Mouse (Mus musculus): ENCODE measurements around the gene Ccdc9b.

Ccdc9b gene

DNA sequence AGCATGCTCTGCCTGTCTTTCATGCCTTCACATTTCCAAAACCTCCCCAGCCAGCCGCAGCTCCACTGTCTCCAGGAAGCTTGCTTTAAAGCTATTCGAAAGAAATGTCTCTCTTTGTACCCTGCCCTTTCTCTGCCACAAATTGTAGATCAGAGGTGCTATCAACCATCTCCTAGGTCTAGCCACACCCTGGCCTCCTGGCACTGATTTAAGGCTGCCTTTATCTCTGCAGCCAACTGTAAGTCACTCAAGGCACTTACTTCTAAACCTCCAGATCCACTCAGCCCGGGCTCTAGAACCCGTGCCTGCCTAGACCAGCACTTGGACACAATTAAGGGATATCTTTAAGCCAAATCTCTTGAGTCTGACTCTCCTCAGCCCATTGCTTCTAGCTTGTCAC lies 16.0 kb upstream of the Ccdc9b start:
- DNase-seq (ENCODE audit: low read depth, low spot score): no peak

DNA sequence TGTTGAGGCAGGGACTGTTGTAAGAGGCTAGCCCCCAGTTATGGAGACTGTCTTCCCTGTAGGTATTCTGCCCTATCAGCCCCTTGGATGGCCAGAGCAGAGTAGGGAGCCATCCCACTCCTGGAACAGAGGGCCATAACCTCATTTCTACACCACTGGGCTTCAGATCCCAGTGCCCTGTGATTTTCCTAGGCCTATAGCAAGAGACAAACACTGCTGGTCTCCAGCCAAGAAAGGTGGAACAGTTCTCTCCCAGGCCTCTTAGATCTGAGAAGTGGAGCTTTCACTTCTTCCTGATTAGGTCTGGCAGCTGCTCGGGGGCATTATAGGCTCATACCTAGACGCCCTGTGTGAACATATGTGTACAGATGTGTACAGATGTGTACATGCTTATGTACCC lies 13.8 kb upstream of the Ccdc9b start:
- no peak for DNase-seq (ENCODE audit: low read depth, low spot score)

GRCm38 (mm10) chr2:118775846-118776245 lies 13.4 kb upstream of the Ccdc9b start:
- DNase-seq (ENCODE audit: low read depth, low spot score): no peak

DNA sequence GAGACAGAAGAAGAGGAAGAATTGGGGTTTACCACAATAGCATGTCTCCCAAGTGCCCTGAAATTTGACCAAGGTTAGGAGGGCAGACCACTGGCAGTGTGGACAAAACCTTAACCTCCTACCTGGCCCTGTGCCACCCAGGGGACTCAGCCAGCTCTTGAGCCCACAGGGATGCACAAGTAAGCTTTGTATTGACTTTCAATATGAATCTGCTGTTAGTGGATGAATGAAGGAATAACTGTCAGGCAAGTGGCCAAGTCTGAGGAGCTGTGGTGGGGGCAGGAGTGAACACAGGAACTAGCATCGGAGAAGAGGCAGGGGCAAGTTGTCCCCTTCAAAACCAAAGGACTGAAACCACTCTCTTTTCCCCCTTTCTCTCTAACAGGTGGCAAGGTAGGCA lies 12.9 kb upstream of the Ccdc9b start:
- DNase-seq (ENCODE audit: low read depth, low spot score): no peak

- DNase-seq (ENCODE audit: low read depth, low spot score): no peak
These were observed 12.1 kb upstream of the Ccdc9b start for GRCm38 (mm10) chr2:118774536-118774935.

GRCm38 (mm10) chr2:118772158-118772874 lies 9.9 kb upstream of the Ccdc9b start, which contains the start of gene Phgr1:
Phgr1 (plus strand) TSS chr2:118772769.
- DNase-seq (ENCODE audit: low read depth, low spot score): no peak

- no peak for DNase-seq (ENCODE audit: low read depth, low spot score)
These were observed 3.9 kb upstream of the Ccdc9b start for GRCm38 (mm10) chr2:118766041-118767033.

DNA sequence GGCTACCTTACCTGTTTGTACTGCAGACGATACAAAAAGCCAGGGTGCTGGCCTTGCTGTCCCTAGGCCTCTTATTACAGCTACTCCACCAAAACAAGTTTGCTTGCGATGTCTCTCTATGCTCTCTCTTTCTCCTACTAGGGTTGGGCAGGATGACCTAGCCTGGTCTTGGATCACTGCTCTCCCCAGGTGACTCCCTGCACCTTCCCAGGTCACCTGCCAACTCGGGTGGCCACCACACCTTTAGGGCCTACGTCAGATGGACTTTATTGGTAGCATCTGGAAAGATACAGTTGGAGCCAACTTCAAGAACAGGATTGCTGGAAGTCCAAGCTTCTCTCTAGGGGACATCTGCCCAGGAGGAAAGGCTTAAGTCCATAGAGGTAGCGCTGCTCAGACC lies 2.4 kb upstream of the Ccdc9b start:
- DNase-seq (ENCODE audit: low read depth, low spot score): no peak

GRCm38 (mm10) chr2:118764094-118764831 lies 1.8 kb upstream of the Ccdc9b start:
- peak; percentile 68 for DNase-seq (ENCODE audit: low read depth, low spot score)

- no peak for DNase-seq (ENCODE audit: low read depth, low spot score)
These were observed 1.0 kb upstream of the Ccdc9b start for GRCm38 (mm10) chr2:118763469-118763868.

DNA sequence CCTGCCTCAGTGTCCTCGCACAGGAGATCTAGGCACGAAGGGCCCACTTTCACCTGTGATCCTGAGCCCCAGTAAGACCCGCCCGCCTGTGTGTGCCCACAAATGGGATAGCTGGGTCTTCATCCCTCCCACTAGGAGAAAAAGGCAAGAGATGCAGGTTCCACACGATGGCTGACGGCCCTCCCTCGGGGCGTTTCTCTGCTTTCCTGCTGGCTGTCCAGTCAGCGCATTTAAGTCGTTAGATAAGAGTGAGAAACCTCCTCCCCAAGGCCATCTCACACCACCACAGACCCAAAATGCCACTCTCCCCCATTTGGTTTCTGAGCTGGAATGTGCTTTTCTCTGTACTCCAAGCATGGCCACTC lies 305 bp upstream of the Ccdc9b start:
- DNase-seq (ENCODE audit: low read depth, low spot score): no peak

DNA sequence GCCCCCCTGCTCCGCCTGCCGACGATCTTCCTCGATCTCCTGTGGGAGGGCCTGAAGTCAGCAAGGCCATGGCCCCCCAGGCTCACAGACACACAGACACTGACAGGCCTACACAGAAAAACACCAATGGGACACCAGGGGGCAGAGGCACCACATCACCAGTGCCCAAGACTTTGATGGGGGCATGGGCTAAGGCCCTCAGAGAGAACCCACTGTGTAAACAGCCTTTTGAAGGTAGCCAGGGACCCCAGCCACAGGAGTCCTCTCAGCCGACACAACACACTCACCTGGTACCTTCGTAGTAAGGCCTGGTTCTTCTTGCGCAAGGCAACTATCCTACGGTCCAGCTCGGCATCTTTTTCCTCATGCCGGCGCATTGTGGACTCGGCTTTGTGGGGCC lies 1.1 kb downstream of the Ccdc9b start:
- DNase-seq (ENCODE audit: low read depth, low spot score): no peak

DNA sequence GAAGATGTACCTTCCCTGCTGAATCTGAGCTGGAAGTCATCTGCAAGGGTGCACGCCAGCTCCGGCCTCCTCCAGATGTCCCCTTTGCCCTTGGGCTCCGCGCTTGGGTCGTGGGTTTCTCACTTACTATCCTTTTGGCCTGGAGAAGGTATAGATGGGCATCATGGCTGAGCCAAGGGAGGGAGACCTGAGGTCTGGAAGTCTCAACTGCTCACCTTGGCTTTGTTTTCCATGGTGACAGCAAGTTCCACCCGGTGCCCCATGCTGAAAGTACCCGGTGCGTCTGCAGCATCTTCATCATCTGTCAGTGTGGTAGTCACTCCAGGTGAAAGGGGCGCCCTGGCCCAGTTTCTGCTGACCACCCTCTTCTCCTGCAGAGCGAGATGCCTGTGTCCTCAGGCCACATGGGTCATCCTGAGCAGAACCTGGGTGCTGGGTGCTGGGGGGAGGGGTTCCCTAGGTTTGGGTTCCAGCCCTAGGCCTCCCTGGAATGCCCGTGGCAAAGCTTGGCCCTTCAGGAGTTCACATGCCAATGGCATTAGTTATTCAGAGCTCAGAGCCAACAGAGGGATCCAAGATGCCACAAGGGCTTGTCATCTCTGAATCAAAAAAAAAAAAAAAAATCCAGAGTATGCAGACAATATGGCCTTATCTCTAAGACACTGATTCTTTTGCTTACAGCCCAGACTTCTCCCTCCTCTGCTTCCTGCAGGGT lies 2.0 kb downstream of the Ccdc9b start:
- no peak for DNase-seq (ENCODE audit: low read depth, low spot score)

- peak; percentile 63 for DNase-seq (ENCODE audit: low read depth, low spot score)
These were observed 2.6 kb downstream of the Ccdc9b start for GRCm38 (mm10) chr2:118759828-118760227.

DNA sequence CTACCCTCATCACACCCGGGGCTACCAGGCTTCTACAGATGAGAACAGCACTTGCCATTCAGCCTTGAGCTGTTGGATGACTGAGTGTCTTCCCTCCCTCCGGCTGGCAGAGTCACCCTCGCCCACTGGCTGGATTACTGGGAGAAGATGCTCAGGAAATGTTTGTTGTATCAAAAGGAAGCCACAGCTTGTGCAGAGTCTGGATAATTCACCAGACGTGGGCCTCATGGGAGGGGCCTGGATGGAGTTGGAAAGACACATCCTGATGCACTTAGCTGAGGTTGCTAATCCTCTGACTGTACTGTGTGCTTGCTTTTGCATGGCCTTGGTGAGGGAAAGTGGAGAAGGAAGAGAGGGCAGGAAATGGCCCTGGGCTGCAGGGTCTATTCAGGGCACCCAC lies 6.4 kb downstream of the Ccdc9b start:
- DNase-seq (ENCODE audit: low read depth, low spot score): no peak

- no peak for DNase-seq (ENCODE audit: low read depth, low spot score)
These were observed 7.1 kb downstream of the Ccdc9b start for GRCm38 (mm10) chr2:118755407-118755806.

DNA sequence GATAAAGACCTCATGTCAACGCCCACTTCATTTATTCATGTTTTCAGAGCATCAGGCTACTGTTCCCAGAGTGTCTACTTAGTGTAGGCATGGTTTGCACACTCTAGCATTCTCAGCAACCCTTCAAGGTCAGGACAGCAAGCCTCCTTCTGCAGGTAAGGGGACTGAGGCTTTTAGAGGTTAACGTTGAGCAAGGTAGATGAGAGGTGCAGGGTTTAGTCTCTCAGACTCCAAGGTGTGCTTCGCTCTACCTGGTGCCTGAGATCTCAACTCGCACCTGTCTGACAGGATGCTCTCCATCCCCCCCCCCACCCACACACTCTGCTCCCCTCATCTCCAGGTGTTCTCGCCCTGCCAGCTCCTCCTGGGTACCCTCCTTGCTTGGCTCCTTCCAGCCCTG lies 8.3 kb downstream of the Ccdc9b start:
- DNase-seq (ENCODE audit: low read depth, low spot score): no peak

DNA sequence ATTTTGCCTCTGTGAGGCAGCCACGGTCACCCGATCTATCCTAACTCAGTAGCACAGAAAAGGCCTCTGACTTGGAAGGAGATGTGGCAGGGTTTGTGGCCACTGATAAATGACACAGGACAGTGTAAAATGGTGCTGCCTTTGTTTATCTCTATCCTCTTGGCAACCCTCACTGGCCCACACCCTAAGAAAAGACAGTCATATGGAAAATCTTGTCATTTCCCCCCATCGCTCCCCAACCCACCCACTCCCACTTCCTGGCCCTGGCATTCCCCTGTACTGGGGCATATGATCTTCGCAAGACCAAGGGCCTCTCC lies 9.7 kb downstream of the Ccdc9b start:
- DNase-seq (ENCODE audit: low read depth, low spot score): no peak

DNA sequence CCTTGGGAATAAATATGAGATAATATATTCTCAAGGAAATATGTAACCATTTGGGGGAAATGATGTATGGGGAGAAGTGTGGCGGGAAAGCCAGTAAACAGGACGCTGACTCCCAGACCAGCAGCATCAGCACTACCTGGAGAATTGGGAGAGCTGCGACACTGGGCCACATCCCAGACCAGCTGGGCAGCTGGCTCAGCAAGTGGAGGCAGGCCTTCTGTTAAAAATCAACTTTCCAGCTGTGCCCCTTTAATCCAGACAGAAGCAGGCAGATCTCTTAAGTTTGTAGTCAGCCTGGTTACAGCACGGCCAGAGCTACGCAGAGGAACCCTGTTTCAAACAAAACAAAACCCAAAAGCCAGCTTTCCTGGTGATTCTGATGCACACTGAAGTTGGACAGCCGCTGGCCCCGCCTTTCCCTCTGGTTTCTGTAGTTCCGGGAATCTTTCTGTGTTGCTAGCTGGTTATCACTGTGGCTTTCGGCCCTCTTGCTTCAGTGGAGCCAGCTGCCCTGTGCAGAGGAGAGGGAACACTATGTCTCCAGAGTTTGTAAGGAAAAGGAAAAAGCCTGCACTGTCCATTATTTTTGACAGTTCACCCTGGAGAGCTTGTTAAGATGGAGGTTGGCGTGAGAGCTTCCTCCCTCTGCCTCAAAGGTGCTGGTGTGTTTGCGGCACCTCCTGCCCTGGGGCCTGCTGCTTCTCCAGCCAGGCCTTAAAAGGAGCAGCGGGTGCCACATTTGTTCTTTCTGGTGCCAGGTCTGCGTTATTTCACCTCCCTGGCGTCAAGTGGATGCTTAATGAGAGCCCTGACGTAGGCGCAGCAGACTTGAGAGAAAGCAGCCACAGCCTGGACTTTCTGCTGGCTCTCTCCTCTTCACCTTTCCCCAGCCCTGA lies 10.3 kb downstream of the Ccdc9b start:
- DNase-seq (ENCODE audit: low read depth, low spot score): no peak

DNA sequence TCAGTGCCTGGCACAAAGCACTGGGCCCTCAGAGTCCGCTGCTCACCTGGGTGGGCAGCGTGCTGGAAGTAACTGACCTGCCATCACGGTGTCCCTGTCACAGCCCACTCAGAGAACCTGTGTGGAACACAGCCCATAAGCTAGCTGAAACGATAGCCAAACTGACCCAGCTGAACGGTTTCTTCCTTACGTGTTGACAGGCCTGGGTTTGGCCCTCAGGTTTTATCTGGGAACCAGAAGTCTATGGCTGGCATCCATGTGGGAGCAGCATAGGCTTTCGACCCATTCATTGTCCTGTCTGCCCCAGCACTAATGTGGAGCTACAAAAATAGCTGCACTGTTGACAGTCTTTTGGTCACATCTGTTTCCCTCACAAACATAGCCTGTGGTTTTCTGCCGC lies 12.0 kb downstream of the Ccdc9b start:
- no peak for DNase-seq (ENCODE audit: low read depth, low spot score)

Measured in mesoderm, embryonic 11.5 days (tissue).